Mouse (Mus musculus): ENCODE results near the gene Rps6ka2. TPM values are rescaled to one million over a fixed set of nuclear protein-coding genes. Genes with fewer than 3 reads are reported as not detected.
"Not testable (repeated sequence)": the region's sequence is repeated elsewhere in the genome, so short reads cannot be mapped to it uniquely, and the experiment has no call there.

The Rps6ka2 gene
- polyA plus RNA-seq, 1 experiment from 2014 or later, result 24.8 TPM

GRCm38 (mm10) chr17:7173331-7174028 is 3.6 kb downstream of the Rps6ka2 start:
- Histone ChIP-seq H3K9ac (replicated peaks) (no peak overlapping the region), H3K4me3 (replicated peaks) (no peak overlapping the region), H3K4me1 (replicated peaks) (peaks cover 37% of the 10 kb centered on the region), H3K27ac (no peak overlapping the region), H3K36me3 (no peaks in the 10 kb centered on the region), H3K9me3 (no peaks in the 10 kb centered on the region), H3K27me3 (no peaks in the 10 kb centered on the region; the same call in 1 of the 2 replicates), H3K4me2 (no peak overlapping the region)
- ATAC-seq (ENCODE audit: insufficient number of reproducible peaks, insufficient read depth, low FRiP score, low TSS enrichment, low read depth), result no peak
- WGBS, result 53% methylated on average over 15 of the region's 15 CpGs

GRCm38 (mm10) chr17:7175293-7175692 is 5.4 kb downstream of the Rps6ka2 start:
- H3K4me1 ChIP-seq (replicated peaks), result peaks cover 28% of the 10 kb centered on the region
- H3K9ac ChIP-seq (replicated peaks), result no peak overlapping the region
- H3K4me3 ChIP-seq (replicated peaks), result no peak overlapping the region
- no peak overlapping the region for H3K27ac ChIP-seq
- no peak for ATAC-seq (ENCODE audit: insufficient number of reproducible peaks, insufficient read depth, low FRiP score, low TSS enrichment, low read depth)
- no peaks in the 10 kb centered on the region for H3K9me3 ChIP-seq
- no peaks in the 10 kb centered on the region; the same call in 1 of the 2 replicates for H3K27me3 ChIP-seq
- WGBS, result 84% methylated on average over 1 of the region's 1 CpGs
- H3K4me2 ChIP-seq, result no peak overlapping the region
- H3K36me3 ChIP-seq, result no peaks in the 10 kb centered on the region

- ATAC-seq (ENCODE audit: insufficient number of reproducible peaks, insufficient read depth, low FRiP score, low TSS enrichment, low read depth), result no peak
- no peak overlapping the region for H3K9ac ChIP-seq (replicated peaks)
- H3K27me3 ChIP-seq, result no peaks in the 10 kb centered on the region; the same call in 1 of the 2 replicates
- no peak overlapping the region for H3K4me3 ChIP-seq (replicated peaks)
- H3K27ac ChIP-seq, result peak overlapping the region; percentile 29; the same call in 1 of the 2 replicates
- 14% methylated on average over 2 of the region's 2 CpGs for WGBS
- H3K9me3 ChIP-seq, result no peaks in the 10 kb centered on the region
- no peaks in the 10 kb centered on the region for H3K36me3 ChIP-seq
- no peak overlapping the region for H3K4me2 ChIP-seq
- peaks cover 23% of the 10 kb centered on the region for H3K4me1 ChIP-seq (replicated peaks)
Measured at GRCm38 (mm10) chr17:7176394-7176793, 6.5 kb downstream of the Rps6ka2 start.

- Histone ChIP-seq H3K4me3 (replicated peaks) (no peak overlapping the region), H3K4me2 (no peak overlapping the region), H3K9ac (replicated peaks) (no peak overlapping the region), H3K27ac (no peak overlapping the region), H3K9me3 (no peaks in the 10 kb centered on the region), H3K36me3 (no peaks in the 10 kb centered on the region), H3K27me3 (no peaks in the 10 kb centered on the region), H3K4me1 (replicated peaks) (peaks cover 22% of the 10 kb centered on the region)
- no peak for ATAC-seq (ENCODE audit: insufficient number of reproducible peaks, insufficient read depth, low FRiP score, low TSS enrichment, low read depth)
- 92% methylated on average over 6 of the region's 6 CpGs for WGBS
Measured at GRCm38 (mm10) chr17:7178196-7178595, 8.3 kb downstream of the Rps6ka2 start.

- Histone ChIP-seq H3K27ac (no peak overlapping the region), H3K9me3 (no peaks in the 10 kb centered on the region), H3K27me3 (no peaks in the 10 kb centered on the region), H3K4me1 (replicated peaks) (peaks cover 14% of the 10 kb centered on the region; the same call in 1 of the 2 replicates), H3K9ac (replicated peaks) (no peak overlapping the region), H3K36me3 (0 out of 2 replicates have a peak, but pooled peaks cover 3% of the 10 kb centered on the region), H3K4me3 (replicated peaks) (no peak overlapping the region), H3K4me2 (no peak overlapping the region)
- no peak for ATAC-seq (ENCODE audit: insufficient number of reproducible peaks, insufficient read depth, low FRiP score, low TSS enrichment, low read depth)
- 64% methylated on average over 9 of the region's 9 CpGs for WGBS
Measured at GRCm38 (mm10) chr17:7182187-7182586, 12.3 kb downstream of the Rps6ka2 start.

GRCm38 (mm10) chr17:7187037-7187436 is 17.1 kb downstream of the Rps6ka2 start:
- not testable (repeated sequence) for H3K36me3 ChIP-seq; H3K9ac ChIP-seq (replicated peaks); ATAC-seq (ENCODE audit: insufficient number of reproducible peaks, insufficient read depth, low FRiP score, low TSS enrichment, low read depth); H3K27me3 ChIP-seq; H3K4me1 ChIP-seq (replicated peaks); H3K4me2 ChIP-seq; H3K9me3 ChIP-seq; H3K4me3 ChIP-seq (replicated peaks); H3K27ac ChIP-seq
- 80% methylated on average over 1 of the region's 1 CpGs for WGBS

GRCm38 (mm10) chr17:7189425-7189824 is 19.5 kb downstream of the Rps6ka2 start:
- Histone ChIP-seq H3K36me3 (0 out of 2 replicates have a peak, but pooled peaks cover 5% of the 10 kb centered on the region), H3K27me3 (no peaks in the 10 kb centered on the region), H3K4me1 (replicated peaks) (0 out of 2 replicates have a peak, but pooled peaks cover 1% of the 10 kb centered on the region), H3K9me3 (no peaks in the 10 kb centered on the region), H3K9ac (replicated peaks) (no peak overlapping the region), H3K4me3 (replicated peaks) (no peak overlapping the region), H3K27ac (no peak overlapping the region), H3K4me2 (no peak overlapping the region)
- 88% methylated on average over 3 of the region's 3 CpGs for whole genome bisulfite sequencing
- no peak for ATAC-seq (ENCODE audit: insufficient number of reproducible peaks, insufficient read depth, low FRiP score, low TSS enrichment, low read depth)

- Histone ChIP-seq H3K27me3 (no peaks in the 10 kb centered on the region), H3K4me3 (replicated peaks) (no peak overlapping the region), H3K9ac (replicated peaks) (no peak overlapping the region), H3K27ac (no peak overlapping the region), H3K9me3 (no peaks in the 10 kb centered on the region), H3K4me2 (no peak overlapping the region), H3K4me1 (replicated peaks) (no peaks in the 10 kb centered on the region), H3K36me3 (0 out of 2 replicates have a peak, but pooled peaks cover 5% of the 10 kb centered on the region)
- 86% methylated on average over 10 of the region's 10 CpGs for WGBS
- no peak for ATAC-seq (ENCODE audit: insufficient number of reproducible peaks, insufficient read depth, low FRiP score, low TSS enrichment, low read depth)
Measured at GRCm38 (mm10) chr17:7189975-7190374, 20.1 kb downstream of the Rps6ka2 start.

GRCm38 (mm10) chr17:7194140-7194840 is 24.4 kb downstream of the Rps6ka2 start:
- Histone ChIP-seq H3K4me2 (no peak overlapping the region), H3K4me3 (replicated peaks) (no peak overlapping the region), H3K4me1 (replicated peaks) (peaks cover 20% of the 10 kb centered on the region), H3K27me3 (no peaks in the 10 kb centered on the region), H3K27ac (no peak overlapping the region), H3K9me3 (no peaks in the 10 kb centered on the region), H3K9ac (replicated peaks) (no peak overlapping the region), H3K36me3 (no peaks in the 10 kb centered on the region)
- no peak for ATAC-seq (ENCODE audit: insufficient number of reproducible peaks, insufficient read depth, low FRiP score, low TSS enrichment, low read depth)
- WGBS, result 86% methylated on average over 7 of the region's 7 CpGs

- peak; percentile 40; the same call in 1 of the 2 replicates for ATAC-seq (ENCODE audit: insufficient number of reproducible peaks, insufficient read depth, low FRiP score, low TSS enrichment, low read depth)
- Histone ChIP-seq H3K4me1 (replicated peaks) (peaks cover 20% of the 10 kb centered on the region), H3K9ac (replicated peaks) (no peak overlapping the region), H3K9me3 (no peaks in the 10 kb centered on the region), H3K4me3 (replicated peaks) (no peak overlapping the region), H3K4me2 (no peak overlapping the region), H3K36me3 (no peaks in the 10 kb centered on the region), H3K27ac (peak overlapping the region; percentile 18), H3K27me3 (no peaks in the 10 kb centered on the region)
- 70% methylated on average over 9 of the region's 9 CpGs for WGBS
Measured at GRCm38 (mm10) chr17:7197121-7197925, 27.4 kb downstream of the Rps6ka2 start.
